Mouse (Mus musculus) lung, adult 2 months (tissue): ENCODE measurements around the gene D16Ertd472e.

Experiments used
- CTCF ChIP-seq: fragments of 200-500 bp; IDR thresholded peaks from 2 replicates; pipeline ENCODE4 v1.5.1; 2011; ENCODE audit warnings: mild to moderate bottlenecking, low read length, control low read depth; ENCODE audit not compliant: insufficient read depth
- POLR2A ChIP-seq: fragments of 200-500 bp; IDR thresholded peaks from 2 replicates; pipeline ENCODE4 v1.6.1; 2011; ENCODE audit warnings: low read depth, mild to moderate bottlenecking, control low read depth, low read length, borderline replicate concordance; ENCODE audit errors: extremely low read depth

DNA sequence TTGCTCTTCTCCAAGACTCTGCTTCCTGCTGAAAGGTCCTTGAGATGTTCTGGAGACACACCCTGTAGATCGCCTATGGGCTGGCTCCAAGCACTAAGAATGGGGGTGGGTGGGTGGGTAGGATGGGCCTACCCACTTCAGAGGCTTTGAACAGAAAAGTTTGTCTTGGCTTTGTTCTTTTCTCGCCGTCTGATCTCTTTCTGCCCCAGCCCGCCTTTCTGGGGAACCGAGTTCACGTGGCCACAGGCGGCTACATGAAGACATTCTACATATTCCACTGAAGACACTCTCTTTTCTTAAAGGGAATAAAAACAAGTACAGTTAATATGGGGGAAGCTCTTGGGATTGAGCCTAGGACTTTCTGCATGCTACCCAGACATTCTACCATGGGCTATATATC lies 19.3 kb upstream of the D16Ertd472e start:
- TF ChIP-seq POLR2A: no peak
- no peak for TF ChIP-seq CTCF
